Mouse (Mus musculus) embryonic facial prominence, embryonic 14.5 days (tissue): ENCODE measurements around the gene Gse1. TPM values are rescaled to one million over a fixed set of nuclear protein-coding genes. Genes with fewer than 3 reads are reported as not detected.

Source experiments
- ATAC-seq: fragments of 200-750 bp; cut with Nextera tagmentation; 2 replicates; pipeline ENCODE4 v1.8.0; 2017; ENCODE audit warnings: low read depth, moderate number of reproducible peaks, moderate TSS enrichment
- DNase-seq: peaks from one replicate; pipeline ENCODE4 v3.0.0-alpha.2; 2015; ENCODE audit warnings: low spot score
- H3K27ac ChIP-seq: fragments of 300-500 bp; sonication (generic); replicated peaks from 2 replicates; pipeline ENCODE4 v1.5.1; 2014; ENCODE audit warnings: low read depth, mild to moderate bottlenecking, low read length, moderate library complexity
- H3K27me3 ChIP-seq: fragments of 300-500 bp; sonication (generic); replicated peaks from 2 replicates; pipeline ENCODE4 v1.6.1; 2014; ENCODE audit warnings: low read length; ENCODE audit not compliant: control insufficient read depth, insufficient read depth
- H3K36me3 ChIP-seq: fragments of 300-500 bp; sonication (generic); 2 replicates; pipeline ENCODE4 v1.6.1; 2014; ENCODE audit warnings: low read length, mixed read lengths; ENCODE audit not compliant: control insufficient read depth, insufficient read depth
- H3K4me1 ChIP-seq: fragments of 300-500 bp; sonication (generic); 2 replicates; pipeline ENCODE4 v1.6.1; 2014; ENCODE audit warnings: antibody characterized with exemption, low read length; ENCODE audit not compliant: control insufficient read depth, insufficient read depth
- H3K4me2 ChIP-seq: fragments of 300-500 bp; sonication (generic); 2 replicates; pipeline ENCODE4 v1.6.1; 2014; ENCODE audit warnings: low read depth, mild to moderate bottlenecking, low read length, moderate library complexity, mixed read lengths
- H3K4me3 ChIP-seq: fragments of 300-500 bp; sonication (generic); 2 replicates; pipeline ENCODE4 v1.5.1; 2014; ENCODE audit warnings: low read depth, mild to moderate bottlenecking, low read length
- H3K9ac ChIP-seq: fragments of 300-500 bp; sonication (generic); 2 replicates; pipeline ENCODE4 v1.6.1; 2014; ENCODE audit warnings: low read depth, mild to moderate bottlenecking, low read length, moderate library complexity, mixed read lengths
- H3K9me3 ChIP-seq: fragments of 300-500 bp; sonication (generic); 2 replicates; pipeline ENCODE4 v1.6.1; 2016; ENCODE audit warnings: low read length; ENCODE audit not compliant: control insufficient read depth
- WGBS: fragments of 180-500 bp; shearing (Covaris S2); extraction: QIAGEN DNeasy Blood & Tissue Kit; methylation state at CpG from one replicate; pipeline ENCODE4 v1.1.7; 2014; 5-methylcytosine and 5-hydroxymethylcytosine counted together
- polyA plus RNA-seq: library from polyadenylated mRNA; unstranded; fragments of >200 nt; fragmentation: Nextera tagmentation; extraction: Ambion mirVana; gene quantifications from 2 replicates; pipeline ENCODE4 v1.2.1, GENCODE M21; 2014

Gse1 gene
- polyA plus RNA-seq, 1 experiment from 2014 or later, result 8.7 TPM

- Histone ChIP-seq H3K4me2 (peak overlapping the region; percentile 50; the same call in 1 of the 2 replicates), H3K27ac (no peak overlapping the region), H3K4me1 (peaks cover 58% of the 10 kb centered on the region), H3K9ac (no peak overlapping the region; the same call in 1 of the 2 replicates), H3K36me3 (no peaks in the 10 kb centered on the region), H3K9me3 (no peaks in the 10 kb centered on the region), H3K4me3 (no peak overlapping the region), H3K27me3 (peaks cover 8% of the 10 kb centered on the region; the same call in 1 of the 2 replicates)
- DNase-seq (no peak), ATAC-seq (no peak)
- 39% methylated on average over 3 of the region's 3 CpGs for WGBS
These were observed 305.1 kb downstream of the Gse1 start for GRCm38 (mm10) chr8:120533380-120533779.

GRCm38 (mm10) chr8:120534080-120534479 lies 305.8 kb downstream of the Gse1 start:
- Histone ChIP-seq H3K4me3 (no peak overlapping the region), H3K4me2 (no peak overlapping the region), H3K4me1 (peaks cover 61% of the 10 kb centered on the region), H3K27me3 (peaks cover 8% of the 10 kb centered on the region; the same call in 1 of the 2 replicates), H3K27ac (no peak overlapping the region), H3K9ac (no peak overlapping the region), H3K36me3 (no peaks in the 10 kb centered on the region), H3K9me3 (no peaks in the 10 kb centered on the region)
- DNase-seq (no peak), ATAC-seq (no peak)
- 49% methylated on average over 8 of the region's 8 CpGs for WGBS

GRCm38 (mm10) chr8:120534504-120535368 lies 306.5 kb downstream of the Gse1 start:
- no peaks in the 10 kb centered on the region for H3K36me3 ChIP-seq
- H3K27me3 ChIP-seq, result peaks cover 8% of the 10 kb centered on the region; the same call in 1 of the 2 replicates
- peak; percentile 91 for DNase-seq
- peak; percentile 55 for ATAC-seq
- 8% methylated on average over 13 of the region's 14 CpGs for WGBS
- H3K9ac ChIP-seq, result no peak overlapping the region
- no peaks in the 10 kb centered on the region for H3K9me3 ChIP-seq
- peak overlapping the region; percentile 99 for H3K4me2 ChIP-seq
- no peak overlapping the region for H3K27ac ChIP-seq
- no peak overlapping the region for H3K4me3 ChIP-seq
- H3K4me1 ChIP-seq, result peaks cover 67% of the 10 kb centered on the region

GRCm38 (mm10) chr8:120535452-120536305 lies 307.4 kb downstream of the Gse1 start:
- 0% methylated on average over 15 of the region's 79 CpGs for WGBS
- H3K4me3 ChIP-seq, result peak overlapping the region; percentile 64
- peak; percentile 3; the same call in 1 of the 2 replicates for ATAC-seq
- DNase-seq, result peak; percentile 67
- peak overlapping the region; percentile 99 for H3K4me2 ChIP-seq
- peaks cover 8% of the 10 kb centered on the region; the same call in 1 of the 2 replicates for H3K27me3 ChIP-seq
- peak overlapping the region; percentile 63 for H3K9ac ChIP-seq
- peaks cover 75% of the 10 kb centered on the region for H3K4me1 ChIP-seq
- no peaks in the 10 kb centered on the region for H3K36me3 ChIP-seq
- peak overlapping the region; percentile 86 for H3K27ac ChIP-seq
- no peaks in the 10 kb centered on the region for H3K9me3 ChIP-seq

DNA sequence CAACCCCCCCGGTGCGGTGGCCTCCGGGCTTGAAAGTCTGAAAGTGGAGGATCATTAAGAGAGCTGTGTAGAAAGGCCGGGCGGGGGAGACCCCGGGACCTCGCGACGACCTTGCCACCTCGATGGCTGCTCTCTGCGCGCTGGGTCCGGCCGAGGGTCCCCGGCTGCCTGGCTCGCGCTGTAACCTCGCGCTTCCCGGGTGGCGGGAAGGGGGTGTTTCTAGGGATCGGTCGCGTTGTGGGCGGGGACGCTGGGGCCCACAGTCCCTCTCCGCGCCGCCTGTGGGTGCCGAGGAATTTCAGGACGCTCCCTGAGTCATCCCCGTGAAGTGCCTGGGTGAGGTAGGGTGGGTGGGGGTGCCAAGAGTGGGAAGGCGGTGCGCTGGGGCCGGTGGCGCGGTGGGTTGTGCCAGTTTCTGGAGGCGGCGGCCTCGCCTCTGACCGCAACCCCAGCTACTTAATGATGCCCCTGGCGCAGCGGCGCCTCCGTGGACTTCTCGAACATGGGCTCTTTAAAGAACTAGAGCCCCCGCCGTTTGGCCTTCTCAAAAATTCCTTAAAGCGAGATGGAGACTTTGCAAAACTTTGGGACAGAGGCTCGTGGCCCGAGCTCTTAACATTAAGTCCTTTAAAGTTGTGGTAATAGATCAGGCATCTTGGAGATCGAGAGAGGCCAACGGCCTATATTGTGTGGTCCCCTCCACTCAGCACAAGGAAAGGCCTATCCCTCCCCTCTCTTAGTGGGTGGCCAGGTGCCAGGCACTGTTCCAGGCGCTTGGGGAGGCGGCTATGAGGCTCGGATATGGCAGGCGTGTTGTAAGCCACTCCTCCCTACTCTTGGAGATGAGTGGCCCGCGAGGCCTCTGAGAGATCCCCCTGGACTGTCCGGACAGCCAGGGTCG lies 308.3 kb downstream of the Gse1 start:
- DNase-seq, result peak; percentile 65
- peaks cover 69% of the 10 kb centered on the region for H3K4me1 ChIP-seq
- peak overlapping the region; percentile 86 for H3K27ac ChIP-seq

GRCm38 (mm10) chr8:120537207-120537817 lies 309.1 kb downstream of the Gse1 start:
- H3K27ac ChIP-seq, result peak overlapping the region; percentile 86
- no peaks in the 10 kb centered on the region for H3K36me3 ChIP-seq
- peak overlapping the region; percentile 63 for H3K9ac ChIP-seq
- peak overlapping the region; percentile 64 for H3K4me3 ChIP-seq
- WGBS, result 1% methylated on average over 42 of the region's 79 CpGs
- no peaks in the 10 kb centered on the region for H3K9me3 ChIP-seq
- H3K4me1 ChIP-seq, result peaks cover 61% of the 10 kb centered on the region
- peak; percentile 87 for DNase-seq
- peak overlapping the region; percentile 99 for H3K4me2 ChIP-seq
- H3K27me3 ChIP-seq, result peaks cover 8% of the 10 kb centered on the region; the same call in 1 of the 2 replicates
- peak; percentile 53 for ATAC-seq

More for the DNA sequence above, 308.3 kb downstream of the Gse1 start:
- Histone ChIP-seq H3K4me3 (peak overlapping the region; percentile 64), H3K9ac (peak overlapping the region; percentile 63), H3K36me3 (no peaks in the 10 kb centered on the region), H3K4me2 (peak overlapping the region; percentile 99), H3K9me3 (no peaks in the 10 kb centered on the region), H3K27me3 (peaks cover 8% of the 10 kb centered on the region; the same call in 1 of the 2 replicates)
- under 1% methylated on average over 39 of the region's 61 CpGs for WGBS
- ATAC-seq, result peak; percentile 41

DNA sequence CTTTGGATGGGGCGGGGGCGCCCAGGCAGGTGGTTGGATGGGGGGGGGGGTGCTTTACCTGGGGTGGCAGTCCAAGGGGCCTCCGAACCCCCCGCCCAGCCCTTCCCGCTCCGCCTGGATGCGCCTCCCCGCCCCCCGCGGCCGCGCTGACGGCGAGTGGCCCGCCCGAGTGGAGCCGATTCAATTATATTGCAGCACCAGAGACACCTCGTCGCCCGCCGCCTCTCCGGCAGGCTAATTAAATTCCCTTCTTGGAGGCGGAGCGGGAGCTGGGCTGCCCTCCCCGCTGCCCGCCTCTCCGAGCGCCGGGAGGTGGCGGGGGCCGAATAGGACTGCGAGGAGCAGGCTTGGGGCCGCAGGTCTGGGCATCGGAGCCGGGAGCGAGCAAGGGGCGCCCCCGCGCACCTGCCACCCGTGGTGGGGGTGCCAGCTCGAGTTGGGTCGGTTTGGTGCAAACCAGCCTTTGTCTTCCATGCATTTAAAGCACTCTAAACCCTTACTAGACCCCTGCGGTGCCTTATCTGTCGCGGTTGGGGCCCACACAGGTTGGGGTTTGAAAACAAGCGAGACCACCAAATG lies 309.7 kb downstream of the Gse1 start:
- peak overlapping the region; percentile 99 for H3K4me2 ChIP-seq
- WGBS, result 2% methylated on average over 19 of the region's 46 CpGs
- DNase-seq, result peak; percentile 83
- H3K27ac ChIP-seq, result peak overlapping the region; percentile 86
- H3K27me3 ChIP-seq, result peaks cover 8% of the 10 kb centered on the region; the same call in 1 of the 2 replicates
- peak overlapping the region; percentile 63 for H3K9ac ChIP-seq
- peaks cover 59% of the 10 kb centered on the region for H3K4me1 ChIP-seq
- no peaks in the 10 kb centered on the region for H3K9me3 ChIP-seq
- H3K4me3 ChIP-seq, result peak overlapping the region; percentile 64
- 0 out of 2 replicates have a peak, but pooled peaks have one; percentile 3 for ATAC-seq
- H3K36me3 ChIP-seq, result no peaks in the 10 kb centered on the region
